Mouse (Mus musculus): ENCODE measurements around the gene Tom1l1. TPM values are rescaled to one million over a fixed set of nuclear protein-coding genes. Genes with fewer than 3 reads are reported as not detected.

The Tom1l1 gene
- polyA plus RNA-seq, 1 experiment: 11.6 TPM

DNA sequence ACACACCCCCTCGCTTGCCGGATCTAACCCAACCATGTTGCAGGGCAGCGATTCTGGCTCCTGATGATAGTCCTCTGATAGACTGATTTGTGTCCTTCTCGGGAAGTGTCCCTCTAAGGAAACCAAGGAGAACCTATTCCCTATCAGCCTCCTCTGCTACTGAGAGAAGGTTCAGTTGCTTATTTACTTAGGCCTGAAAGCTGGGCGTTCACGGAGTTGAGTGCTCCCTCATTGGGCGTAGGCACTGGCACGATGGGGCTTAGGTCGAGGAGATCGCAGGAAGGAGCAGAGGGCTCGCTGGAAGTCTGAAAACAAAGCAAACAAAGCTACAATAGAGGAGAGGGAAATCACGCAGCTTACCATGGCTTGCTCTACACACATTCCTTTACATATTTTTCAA lies 30.6 kb downstream of the Tom1l1 start:
- no peak overlapping the region for H3K27ac ChIP-seq (replicated peaks; ENCODE audit: low read depth, low read length)
- H3K4me1 ChIP-seq (ENCODE audit: control insufficient read depth, insufficient read depth, insufficient read length, low read length): no peaks in the 10 kb centered on the region
- no peak overlapping the region for H3K4me3 ChIP-seq (ENCODE audit: insufficient read depth, low read depth, low read length)

- H3K4me1 ChIP-seq (ENCODE audit: control insufficient read depth, insufficient read depth, insufficient read length, low read length): no peaks in the 10 kb centered on the region
- no peak overlapping the region for H3K4me3 ChIP-seq (ENCODE audit: insufficient read depth, low read depth, low read length)
- H3K27ac ChIP-seq (replicated peaks; ENCODE audit: low read depth, low read length): no peak overlapping the region
Measured at GRCm38 (mm10) chr11:90652603-90653002, 35.6 kb downstream of the Tom1l1 start.

- Histone ChIP-seq H3K4me1 (ENCODE audit: control insufficient read depth, insufficient read depth, insufficient read length, low read length) (no peaks in the 10 kb centered on the region), H3K4me3 (ENCODE audit: insufficient read depth, low read depth, low read length) (no peak overlapping the region), H3K27ac (replicated peaks; ENCODE audit: low read depth, low read length) (no peak overlapping the region)
Measured at GRCm38 (mm10) chr11:90650231-90650885, 37.8 kb downstream of the Tom1l1 start.

GRCm38 (mm10) chr11:90649777-90650176 lies 38.4 kb downstream of the Tom1l1 start:
- Histone ChIP-seq H3K4me1 (ENCODE audit: control insufficient read depth, insufficient read depth, insufficient read length, low read length) (no peaks in the 10 kb centered on the region), H3K27ac (replicated peaks; ENCODE audit: low read depth, low read length) (no peak overlapping the region), H3K4me3 (ENCODE audit: insufficient read depth, low read depth, low read length) (no peak overlapping the region)

DNA sequence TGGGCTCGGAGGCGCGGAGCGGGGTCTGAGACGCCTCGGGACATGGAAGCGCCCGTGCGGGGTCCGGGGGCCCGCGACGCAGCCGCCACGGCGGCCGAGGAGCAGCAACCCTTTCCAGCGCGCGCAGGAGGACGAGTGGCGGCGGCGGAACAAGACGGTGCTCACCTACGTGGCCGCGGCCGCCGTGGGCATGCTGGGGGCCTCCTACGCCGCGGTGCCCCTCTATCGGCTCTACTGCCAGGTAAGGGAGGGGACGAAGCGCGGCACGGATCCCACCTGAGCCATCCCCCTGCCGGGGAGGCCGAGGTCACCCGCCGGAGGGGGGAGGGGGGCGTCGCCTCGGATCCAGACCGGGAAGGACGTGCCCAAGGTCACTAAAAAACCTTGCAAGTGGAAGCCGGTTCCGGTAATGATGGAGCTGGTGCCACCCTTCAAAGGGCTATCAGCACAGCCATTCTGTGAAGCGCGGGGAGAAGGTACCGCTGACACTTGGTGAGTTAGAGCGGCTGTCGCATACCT lies 49.8 kb downstream of the Tom1l1 start:
- H3K4me3 ChIP-seq (ENCODE audit: insufficient read depth, low read depth, low read length): peak overlapping the region; percentile 87
- H3K27ac ChIP-seq (replicated peaks; ENCODE audit: low read depth, low read length): peak overlapping the region; percentile 84
- H3K4me1 ChIP-seq (ENCODE audit: control insufficient read depth, insufficient read depth, insufficient read length, low read length): no peaks in the 10 kb centered on the region

GRCm38 (mm10) chr11:90637440-90638311 lies 50.5 kb downstream of the Tom1l1 start, which contains the start of the genes Stxbp4 and Cox11:
Gene Stxbp4, minus strand, starts transcription at chr11:90638084.
Gene Cox11, plus strand, starts transcription at chr11:90638173.
- Histone ChIP-seq H3K4me1 (ENCODE audit: control insufficient read depth, insufficient read depth, insufficient read length, low read length) (no peaks in the 10 kb centered on the region), H3K27ac (replicated peaks; ENCODE audit: low read depth, low read length) (peak within 1 kb of the TSS; percentile 84), H3K4me3 (ENCODE audit: insufficient read depth, low read depth, low read length) (peak within 1 kb of the TSS; percentile 87)

DNA sequence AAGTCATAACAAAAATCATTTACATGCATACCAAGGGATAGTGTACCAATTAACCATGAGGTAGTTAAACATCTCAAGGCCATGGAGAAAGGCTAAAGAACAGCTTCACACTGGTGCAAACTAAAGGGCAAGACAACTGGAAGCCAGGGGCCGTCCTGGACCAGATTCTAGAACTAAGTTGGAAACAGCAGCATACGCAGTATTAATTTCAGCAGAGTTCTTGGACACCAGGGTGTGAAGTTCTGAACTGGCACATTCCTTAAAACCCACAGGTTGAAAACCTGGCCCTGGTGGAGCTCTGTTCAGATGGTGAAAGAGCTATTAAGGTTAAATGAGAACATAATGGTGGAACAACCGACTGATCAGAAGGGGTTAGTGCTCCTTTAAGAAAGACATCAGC lies 53.5 kb downstream of the Tom1l1 start:
- H3K27ac ChIP-seq (replicated peaks; ENCODE audit: low read depth, low read length): no peak overlapping the region

DNA sequence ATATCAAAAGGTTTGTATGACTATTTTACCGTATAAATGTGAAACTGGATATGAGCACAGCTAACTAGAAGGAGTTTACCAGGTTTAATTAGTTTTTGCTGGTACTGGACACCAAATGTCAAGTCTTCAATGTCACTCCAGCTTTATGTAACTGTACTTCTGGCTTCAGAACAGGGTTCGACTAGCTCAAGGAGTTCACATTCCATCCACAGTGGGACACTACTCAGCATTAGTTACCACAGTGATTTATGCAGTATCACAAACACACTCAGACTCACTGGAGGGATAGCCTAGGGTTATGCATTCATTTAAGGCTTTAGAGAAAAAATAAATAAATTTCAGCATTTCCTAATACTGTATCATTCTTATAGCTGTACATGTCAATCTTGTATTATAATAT lies 55.7 kb downstream of the Tom1l1 start:
- Histone ChIP-seq H3K4me3 (ENCODE audit: insufficient read depth, low read depth, low read length) (no peak overlapping the region), H3K4me1 (ENCODE audit: control insufficient read depth, insufficient read depth, insufficient read length, low read length) (no peaks in the 10 kb centered on the region), H3K27ac (replicated peaks; ENCODE audit: low read depth, low read length) (no peak overlapping the region)

More for the DNA sequence above, 53.5 kb downstream of the Tom1l1 start:
- no peak overlapping the region for H3K4me3 ChIP-seq (ENCODE audit: insufficient read depth, low read depth, low read length)
- no peaks in the 10 kb centered on the region for H3K4me1 ChIP-seq (ENCODE audit: control insufficient read depth, insufficient read depth, insufficient read length, low read length)

DNA sequence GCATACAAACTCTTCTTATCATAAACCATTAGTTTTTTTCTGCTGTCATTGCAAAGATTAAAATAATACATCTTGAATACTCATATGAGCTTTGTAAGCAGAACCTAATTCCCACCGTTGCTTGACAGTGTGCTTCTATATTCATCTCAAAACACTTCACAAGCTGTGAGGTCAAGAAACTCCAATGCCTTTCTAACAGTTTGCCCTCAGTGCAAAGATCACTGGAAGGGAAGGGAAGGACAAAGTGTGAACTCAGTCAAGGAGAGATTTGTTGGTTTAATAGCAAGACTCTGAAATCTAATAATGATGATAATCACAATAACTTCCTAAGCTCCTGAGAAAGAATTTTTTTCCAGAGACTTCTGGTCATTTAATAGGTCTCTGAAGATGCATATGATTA lies 60.4 kb downstream of the Tom1l1 start:
- no peak overlapping the region for H3K4me3 ChIP-seq (ENCODE audit: insufficient read depth, low read depth, low read length)
- H3K27ac ChIP-seq (replicated peaks; ENCODE audit: low read depth, low read length): no peak overlapping the region
- no peaks in the 10 kb centered on the region for H3K4me1 ChIP-seq (ENCODE audit: control insufficient read depth, insufficient read depth, insufficient read length, low read length)

DNA sequence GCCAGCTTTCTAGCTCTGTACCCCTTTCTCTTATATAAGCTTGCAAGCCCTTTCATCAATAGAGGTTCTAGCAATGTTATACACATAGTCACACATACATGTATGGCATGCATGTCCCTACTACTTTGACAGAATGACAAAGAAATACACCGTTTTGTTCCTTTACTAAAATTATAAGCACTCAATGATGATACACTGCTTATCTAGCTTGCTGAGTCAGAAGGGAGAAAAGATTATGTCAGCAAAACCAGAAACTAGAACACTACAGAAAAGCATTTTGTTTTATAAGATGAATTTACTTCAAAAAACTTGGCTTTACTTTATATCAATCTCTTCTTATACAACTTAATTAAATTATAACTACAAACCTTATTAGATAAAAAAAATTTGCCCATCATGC lies 63.0 kb downstream of the Tom1l1 start:
- Histone ChIP-seq H3K4me3 (ENCODE audit: insufficient read depth, low read depth, low read length) (no peak overlapping the region), H3K27ac (replicated peaks; ENCODE audit: low read depth, low read length) (no peak overlapping the region), H3K4me1 (ENCODE audit: control insufficient read depth, insufficient read depth, insufficient read length, low read length) (no peaks in the 10 kb centered on the region)

- no peak overlapping the region for H3K4me3 ChIP-seq (ENCODE audit: insufficient read depth, low read depth, low read length)
- H3K27ac ChIP-seq (replicated peaks; ENCODE audit: low read depth, low read length): no peak overlapping the region
- H3K4me1 ChIP-seq (ENCODE audit: control insufficient read depth, insufficient read depth, insufficient read length, low read length): no peaks in the 10 kb centered on the region
Measured at GRCm38 (mm10) chr11:90623477-90623876, 64.7 kb downstream of the Tom1l1 start.

DNA sequence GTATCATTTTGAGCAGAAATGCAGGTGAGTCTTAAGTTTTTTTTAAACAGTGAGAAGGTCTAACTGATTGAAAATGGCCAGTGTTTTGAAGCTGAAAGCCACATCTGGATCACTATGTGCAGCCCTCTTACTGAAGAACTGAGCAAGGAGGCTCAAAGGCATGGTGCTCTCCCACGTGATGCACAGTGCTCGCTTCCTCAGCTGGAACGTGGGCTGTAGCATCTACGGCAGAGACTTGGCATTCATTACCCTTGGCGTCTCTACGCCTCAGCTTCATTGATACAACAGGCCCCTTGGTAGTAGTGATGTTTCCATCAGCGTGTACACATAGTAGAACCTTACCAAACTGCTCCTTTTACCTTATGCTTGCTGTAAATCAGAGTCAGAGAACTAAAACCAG lies 65.7 kb downstream of the Tom1l1 start:
- H3K4me3 ChIP-seq (ENCODE audit: insufficient read depth, low read depth, low read length): no peak overlapping the region
- no peak overlapping the region for H3K27ac ChIP-seq (replicated peaks; ENCODE audit: low read depth, low read length)
- H3K4me1 ChIP-seq (ENCODE audit: control insufficient read depth, insufficient read depth, insufficient read length, low read length): no peaks in the 10 kb centered on the region

- H3K4me1 ChIP-seq (ENCODE audit: control insufficient read depth, insufficient read depth, insufficient read length, low read length): no peaks in the 10 kb centered on the region
- no peak overlapping the region for H3K4me3 ChIP-seq (ENCODE audit: insufficient read depth, low read depth, low read length)
- no peak overlapping the region for H3K27ac ChIP-seq (replicated peaks; ENCODE audit: low read depth, low read length)
Measured at GRCm38 (mm10) chr11:90622044-90622443, 66.1 kb downstream of the Tom1l1 start.

DNA sequence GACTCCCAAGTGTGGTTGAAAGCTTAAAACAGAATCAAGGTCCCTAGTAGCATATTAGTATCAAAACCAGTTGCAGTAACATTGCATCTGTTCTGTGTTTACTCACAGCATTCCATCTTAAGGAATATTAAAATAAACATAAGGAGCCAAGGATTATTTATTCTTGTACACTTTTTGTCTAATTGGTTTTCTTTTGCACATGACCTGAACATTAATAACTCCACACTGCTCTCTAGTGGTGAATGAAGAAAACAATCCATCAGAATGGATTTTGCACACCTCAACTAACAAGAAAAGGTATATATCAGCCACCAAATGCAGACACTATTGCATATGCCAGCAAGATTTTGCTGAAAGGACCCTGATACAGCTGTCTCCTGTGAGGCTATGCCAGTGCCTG lies 71.7 kb downstream of the Tom1l1 start:
- no peaks in the 10 kb centered on the region for H3K4me1 ChIP-seq (ENCODE audit: control insufficient read depth, insufficient read depth, insufficient read length, low read length)
- no peak overlapping the region for H3K27ac ChIP-seq (replicated peaks; ENCODE audit: low read depth, low read length)
- H3K4me3 ChIP-seq (ENCODE audit: insufficient read depth, low read depth, low read length): no peak overlapping the region

- no peak overlapping the region for H3K4me3 ChIP-seq (ENCODE audit: insufficient read depth, low read depth, low read length)
- H3K27ac ChIP-seq (replicated peaks; ENCODE audit: low read depth, low read length): no peak overlapping the region
Measured at GRCm38 (mm10) chr11:90614743-90615142, 73.4 kb downstream of the Tom1l1 start.

More at GRCm38 (mm10) chr11:90614743-90615142, 73.4 kb downstream of the Tom1l1 start:
- H3K4me1 ChIP-seq (ENCODE audit: control insufficient read depth, insufficient read depth, insufficient read length, low read length): no peaks in the 10 kb centered on the region
